Mouse (Mus musculus) limb, embryonic 11.5 days (tissue): ENCODE data around the gene Exoc7. TPM values are rescaled to one million over a fixed set of nuclear protein-coding genes. Genes with fewer than 3 reads are reported as not detected.

Source experiments
- ATAC-seq: fragments of 200-750 bp; cut with Nextera tagmentation; 2 replicates; pipeline ENCODE4 v1.8.0; 2017; ENCODE audit warnings: low read depth; ENCODE audit not compliant: insufficient number of reproducible peaks, low FRiP score, low TSS enrichment
- DNase-seq: peaks from one replicate; pipeline ENCODE4 v3.0.0-alpha.2; 2015; ENCODE audit warnings: low spot score
- H3K27ac ChIP-seq: fragments of 300-500 bp; sonication (generic); replicated peaks from 2 replicates; pipeline ENCODE4 v1.5.1; 2014; ENCODE audit warnings: low read depth, mild to moderate bottlenecking, low read length
- H3K27me3 ChIP-seq: fragments of 300-500 bp; sonication (generic); 2 replicates; pipeline ENCODE4 v1.6.1; 2014; ENCODE audit warnings: mild to moderate bottlenecking, low read length, mixed read lengths; ENCODE audit not compliant: control insufficient read depth, insufficient read depth
- H3K36me3 ChIP-seq: fragments of 300-500 bp; sonication (generic); 2 replicates; pipeline ENCODE4 v1.6.1; 2014; ENCODE audit warnings: mild to moderate bottlenecking, low read length, moderate library complexity, mixed read lengths; ENCODE audit not compliant: control insufficient read depth, insufficient read depth
- H3K4me1 ChIP-seq: fragments of 300-500 bp; sonication (generic); 2 replicates; pipeline ENCODE4 v1.6.1; 2014; ENCODE audit warnings: low read length, mixed read lengths; ENCODE audit not compliant: control insufficient read depth, insufficient read depth
- H3K4me2 ChIP-seq: fragments of 300-500 bp; sonication (generic); 2 replicates; pipeline ENCODE4 v1.6.1; 2014; ENCODE audit warnings: low read depth, mild to moderate bottlenecking, moderate library complexity; ENCODE audit not compliant: severe bottlenecking
- H3K4me3 ChIP-seq: fragments of 300-500 bp; sonication (generic); 2 replicates; pipeline ENCODE4 v1.5.1; 2014; ENCODE audit warnings: low read depth, low read length
- H3K9ac ChIP-seq: fragments of 300-500 bp; sonication (generic); 2 replicates; pipeline ENCODE4 v1.6.1; 2014; ENCODE audit warnings: mild to moderate bottlenecking, low read length
- H3K9me3 ChIP-seq: fragments of 300-500 bp; sonication (generic); 2 replicates; pipeline ENCODE4 v1.6.1; 2016; ENCODE audit warnings: low read length; ENCODE audit not compliant: control insufficient read depth
- WGBS: fragments of 180-500 bp; shearing (Covaris S2); extraction: QIAGEN DNeasy Blood & Tissue Kit; methylation state at CpG from one replicate; pipeline ENCODE4 v1.1.7; 2014; 5-methylcytosine and 5-hydroxymethylcytosine counted together
- polyA plus RNA-seq: library from polyadenylated mRNA; unstranded; fragments of >200 nt; fragmentation: Nextera tagmentation; extraction: Ambion mirVana; gene quantifications from 2 replicates; pipeline ENCODE4 v1.2.1, GENCODE M21; 2014

The Exoc7 gene
- polyA plus RNA-seq, 1 experiment from 2014 or later, result 69.5 TPM

DNA sequence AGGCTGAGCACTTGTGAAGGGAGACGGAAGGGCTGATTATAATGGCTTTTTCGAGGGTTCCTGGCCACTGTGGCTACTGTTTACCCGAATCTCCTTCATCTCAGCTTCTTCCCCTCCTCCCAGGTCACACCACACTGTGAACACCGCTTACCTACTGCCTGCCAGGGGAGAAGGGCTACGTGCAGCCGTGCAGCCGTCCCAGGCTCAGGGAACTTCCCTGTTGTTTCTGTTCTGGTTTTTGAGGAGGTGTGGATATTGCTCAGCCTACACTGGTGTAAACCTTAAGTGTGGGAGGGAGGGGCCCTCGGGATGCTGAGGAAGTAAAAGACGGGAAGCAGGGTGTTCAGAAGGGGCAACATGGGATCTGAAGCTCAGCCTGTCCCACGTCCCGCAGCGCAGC lies 30.0 kb upstream of the Exoc7 start:
- ATAC-seq, result no peak
- 36% methylated on average over 11 of the region's 12 CpGs for WGBS
- Histone ChIP-seq H3K4me3 (no peak overlapping the region), H3K36me3 (no peaks in the 10 kb centered on the region), H3K9me3 (no peaks in the 10 kb centered on the region), H3K4me2 (no peak overlapping the region), H3K4me1 (peaks cover 18% of the 10 kb centered on the region), H3K27ac (no peak overlapping the region), H3K9ac (no peak overlapping the region), H3K27me3 (peaks cover 23% of the 10 kb centered on the region)
- DNase-seq, result no peak

DNA sequence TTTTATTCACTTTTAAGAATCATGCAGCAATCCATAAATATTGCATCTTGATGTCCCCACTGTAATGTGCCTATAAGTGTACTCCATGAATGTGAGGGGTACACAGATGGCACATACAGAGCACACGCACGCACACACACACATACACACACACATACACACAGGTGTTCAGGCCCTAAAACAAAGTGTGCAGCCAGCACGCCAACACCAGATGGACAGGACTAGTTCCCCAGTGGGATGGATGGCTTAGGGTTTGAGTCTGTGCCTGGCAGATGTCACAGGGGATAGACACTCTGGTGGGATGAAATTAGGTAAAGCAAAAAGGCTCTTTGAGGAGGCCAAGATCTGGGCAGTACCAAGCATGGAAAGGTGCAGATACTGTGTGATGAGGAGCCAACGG lies 29.4 kb upstream of the Exoc7 start:
- Histone ChIP-seq H3K4me3 (no peak overlapping the region), H3K9me3 (no peaks in the 10 kb centered on the region), H3K36me3 (no peaks in the 10 kb centered on the region), H3K4me2 (peak overlapping the region; percentile 96; the same call in 1 of the 2 replicates), H3K9ac (no peak overlapping the region), H3K27ac (no peak overlapping the region), H3K27me3 (peaks cover 23% of the 10 kb centered on the region), H3K4me1 (peaks cover 20% of the 10 kb centered on the region)
- no peak for ATAC-seq
- no peak for DNase-seq
- WGBS, result 83% methylated on average over 4 of the region's 4 CpGs

DNA sequence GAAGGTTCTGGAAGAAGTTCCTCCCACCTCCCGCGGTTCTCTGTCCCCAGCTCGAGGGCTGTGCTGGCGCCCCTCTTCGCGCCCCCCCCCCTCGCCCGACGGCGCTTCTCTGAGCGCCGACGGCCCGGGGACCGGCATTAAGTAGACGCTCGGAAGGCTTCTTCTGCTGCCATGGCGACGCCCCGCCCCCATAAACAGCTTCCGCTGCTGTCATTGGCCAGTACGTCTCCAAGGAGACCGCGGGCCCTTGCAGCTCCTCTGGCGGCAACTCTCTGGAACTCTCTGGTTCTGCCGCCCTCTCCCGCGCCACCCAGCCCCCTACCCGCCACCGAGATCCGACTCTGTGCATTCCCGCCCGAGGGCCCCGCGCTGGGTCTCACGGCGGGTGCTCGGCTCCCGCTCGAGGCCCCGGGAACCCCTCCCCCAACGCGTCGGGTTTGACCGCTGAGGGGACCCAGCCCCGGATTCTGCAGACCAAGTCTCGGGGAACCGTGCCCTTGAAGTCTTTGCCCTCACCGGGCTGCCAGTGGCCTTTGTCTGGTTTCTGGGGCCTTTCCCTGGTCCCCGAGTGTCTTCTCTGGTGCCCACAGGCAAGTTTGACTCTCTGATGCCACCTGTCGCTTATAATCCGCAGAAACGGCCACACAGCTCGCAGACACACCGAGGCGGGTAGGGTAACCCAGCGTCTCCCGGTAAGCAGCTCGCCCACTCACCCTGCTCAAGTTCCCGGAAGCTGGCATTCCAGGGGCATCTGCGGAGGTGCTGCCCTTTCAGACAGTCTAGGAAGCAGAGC lies 28.4 kb upstream of the Exoc7 start, which contains the start of gene Foxj1:
Foxj1 (minus strand) TSS at position 156 of the 793 bp plus-strand sequence.
- H3K4me3 ChIP-seq, result peak within 1 kb of the TSS; percentile 54
- peak within 1 kb of the TSS; percentile 74 for H3K9ac ChIP-seq
- ATAC-seq (peak; percentile 74), DNase-seq (peak; percentile 99)
- 0 out of 2 replicates have a peak within 1 kb of the TSS, but pooled peaks have one; percentile 30 for H3K27ac ChIP-seq
- under 1% methylated on average over 58 of the region's 61 CpGs for WGBS
- peaks cover 23% of the 10 kb centered on the region for H3K27me3 ChIP-seq
- no peaks in the 10 kb centered on the region for H3K36me3 ChIP-seq
- no peaks in the 10 kb centered on the region for H3K9me3 ChIP-seq
- peak within 1 kb of the TSS; percentile 96 for H3K4me2 ChIP-seq
- H3K4me1 ChIP-seq, result peaks cover 20% of the 10 kb centered on the region

- WGBS, result 4% methylated on average over 26 of the region's 26 CpGs
These were observed 27.4 kb upstream of the Exoc7 start for GRCm38 (mm10) chr11:116334417-116334782.

DNA sequence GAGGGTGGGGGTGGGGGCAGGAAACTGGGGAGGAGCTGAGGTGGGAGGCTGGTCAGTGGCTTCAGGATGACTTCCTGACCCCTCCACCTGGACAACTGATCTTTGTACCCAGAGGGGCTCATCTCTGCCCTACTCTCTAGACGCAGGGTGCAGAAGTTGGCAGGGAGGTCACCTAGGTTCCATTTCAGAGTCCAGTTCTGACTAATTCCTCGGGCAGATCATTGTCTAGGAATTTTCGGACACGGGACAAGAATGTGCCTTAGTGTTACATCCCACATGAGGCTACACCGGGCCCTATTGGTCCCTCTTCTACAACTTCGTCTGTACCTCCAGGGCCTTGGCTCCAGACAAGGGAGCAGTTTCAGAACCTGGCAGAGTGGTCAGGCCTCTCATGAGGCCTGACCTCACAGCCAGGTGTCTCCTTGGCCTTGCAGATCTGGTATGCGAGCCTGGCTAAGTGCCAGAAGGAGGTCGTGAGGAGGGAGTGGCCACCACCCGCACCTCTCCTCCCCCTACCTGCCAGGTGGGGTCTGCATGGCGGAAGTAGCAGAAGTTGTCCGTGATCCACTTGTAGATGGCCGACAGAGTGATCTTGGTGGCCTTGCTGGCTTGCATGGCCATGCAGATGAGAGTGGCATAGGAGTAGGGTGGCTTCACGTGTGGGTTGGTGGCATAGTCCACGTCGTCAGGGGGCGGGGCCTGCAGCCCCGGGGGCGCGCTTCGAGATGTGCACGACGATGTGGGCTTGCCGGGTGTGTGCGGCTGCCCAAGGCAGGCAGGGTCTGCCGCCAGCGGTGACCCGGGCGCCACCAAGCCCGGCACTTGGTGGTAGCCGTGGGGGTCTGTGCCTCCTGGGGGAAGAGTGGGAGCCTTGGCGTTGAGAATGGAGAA lies 26.7 kb upstream of the Exoc7 start:
- Histone ChIP-seq H3K36me3 (no peaks in the 10 kb centered on the region), H3K4me1 (peaks cover 20% of the 10 kb centered on the region), H3K4me3 (peak overlapping the region; percentile 20), H3K9ac (peak overlapping the region; percentile 27; the same call in 1 of the 2 replicates), H3K4me2 (peak overlapping the region; percentile 96), H3K9me3 (no peaks in the 10 kb centered on the region), H3K27ac (no peak overlapping the region), H3K27me3 (peaks cover 23% of the 10 kb centered on the region)
- 19% methylated on average over 31 of the region's 31 CpGs for WGBS
- no peak for DNase-seq
- ATAC-seq, result no peak

More at GRCm38 (mm10) chr11:116334417-116334782, 27.4 kb upstream of the Exoc7 start:
- Histone ChIP-seq H3K4me1 (peaks cover 20% of the 10 kb centered on the region), H3K4me2 (peak overlapping the region; percentile 96), H3K4me3 (peak overlapping the region; percentile 20), H3K9me3 (no peaks in the 10 kb centered on the region), H3K27me3 (peaks cover 23% of the 10 kb centered on the region), H3K27ac (no peak overlapping the region), H3K36me3 (no peaks in the 10 kb centered on the region), H3K9ac (peak overlapping the region; percentile 27; the same call in 1 of the 2 replicates)
- DNase-seq (no peak), ATAC-seq (no peak)

GRCm38 (mm10) chr11:116332983-116333270 lies 25.9 kb upstream of the Exoc7 start:
- Histone ChIP-seq H3K4me1 (peaks cover 20% of the 10 kb centered on the region), H3K27ac (no peak overlapping the region), H3K27me3 (peaks cover 23% of the 10 kb centered on the region), H3K9me3 (no peaks in the 10 kb centered on the region), H3K9ac (no peak overlapping the region), H3K4me2 (no peak overlapping the region), H3K4me3 (no peak overlapping the region), H3K36me3 (no peaks in the 10 kb centered on the region)
- DNase-seq (no peak), ATAC-seq (no peak)
- WGBS, result 89% methylated on average over 3 of the region's 3 CpGs

DNA sequence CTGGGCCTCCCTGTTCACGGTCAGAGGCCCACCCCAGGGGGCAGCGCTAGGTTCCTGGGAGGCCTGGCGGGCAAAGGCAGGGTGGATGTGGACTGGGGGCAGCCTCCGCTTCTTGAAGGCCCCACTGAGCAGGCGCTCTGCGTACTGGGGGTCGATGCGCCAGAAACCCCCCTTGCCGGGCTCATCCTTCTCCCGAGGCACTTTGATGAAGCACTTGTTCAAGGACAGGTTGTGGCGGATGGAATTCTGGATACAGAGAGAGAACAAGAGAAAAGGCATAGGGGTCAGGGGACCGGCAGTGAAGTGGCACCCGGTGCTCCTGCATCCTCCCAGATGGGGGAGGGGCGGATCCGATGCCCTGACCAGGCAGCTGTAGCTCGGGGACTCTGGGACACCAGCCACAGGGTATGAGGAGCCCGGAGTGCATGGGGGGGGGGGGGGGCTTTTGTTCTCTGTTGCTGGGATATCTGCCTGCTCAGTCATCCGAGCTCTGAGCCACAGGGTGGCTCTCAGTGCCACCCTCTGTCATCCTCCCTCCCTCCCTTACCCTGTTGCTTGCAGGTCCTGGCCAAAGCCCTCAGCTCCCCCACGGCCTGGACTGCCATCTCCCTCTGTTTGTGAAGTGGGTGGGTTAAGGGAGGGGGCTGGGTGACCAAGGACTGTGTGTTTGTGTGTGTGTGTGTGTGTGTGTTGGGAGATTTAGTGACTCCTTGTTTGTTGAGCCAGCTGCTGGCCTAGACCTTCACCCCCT lies 25.4 kb upstream of the Exoc7 start:
- H3K9me3 ChIP-seq, result no peaks in the 10 kb centered on the region
- H3K4me1 ChIP-seq, result peaks cover 20% of the 10 kb centered on the region
- H3K4me3 ChIP-seq, result no peak overlapping the region
- DNase-seq (no peak), ATAC-seq (no peak)
- H3K9ac ChIP-seq, result peak overlapping the region; percentile 34; the same call in 1 of the 2 replicates
- 53% methylated on average over 19 of the region's 19 CpGs for WGBS
- H3K27ac ChIP-seq, result no peak overlapping the region
- H3K27me3 ChIP-seq, result peaks cover 23% of the 10 kb centered on the region
- no peak overlapping the region for H3K4me2 ChIP-seq
- no peaks in the 10 kb centered on the region for H3K36me3 ChIP-seq

DNA sequence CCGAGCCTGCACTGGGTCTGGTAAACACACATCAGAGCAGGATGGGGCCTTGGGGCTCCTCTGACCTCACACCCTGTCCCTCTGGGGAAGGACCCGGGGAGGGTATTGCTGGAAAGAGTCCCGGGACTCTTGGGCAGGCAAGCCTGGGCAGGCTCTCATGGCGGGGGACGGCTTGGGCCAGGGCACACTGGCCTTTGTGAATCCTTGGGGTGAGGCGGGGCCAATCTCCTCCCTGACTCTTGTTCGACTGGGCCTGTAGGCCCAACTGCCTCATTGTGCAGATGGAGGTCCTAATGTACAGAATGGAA lies 23.1 kb upstream of the Exoc7 start:
- Histone ChIP-seq H3K9ac (no peak overlapping the region), H3K9me3 (no peaks in the 10 kb centered on the region), H3K36me3 (no peaks in the 10 kb centered on the region), H3K4me1 (peaks cover 16% of the 10 kb centered on the region), H3K27me3 (peaks cover 23% of the 10 kb centered on the region), H3K4me2 (no peak overlapping the region), H3K27ac (no peak overlapping the region), H3K4me3 (no peak overlapping the region)
- ATAC-seq (no peak), DNase-seq (no peak)
- 72% methylated on average over 7 of the region's 7 CpGs for WGBS
